Mouse (Mus musculus) lung, postnatal 36 days (tissue): ENCODE data around the gene Zfy2.

ENCODE experiments used
- DNase-seq: peaks from one replicate; pipeline ENCODE4 v3.0.0; 2022; ENCODE audit warnings: mixed read lengths

Gene Zfy2

DNA sequence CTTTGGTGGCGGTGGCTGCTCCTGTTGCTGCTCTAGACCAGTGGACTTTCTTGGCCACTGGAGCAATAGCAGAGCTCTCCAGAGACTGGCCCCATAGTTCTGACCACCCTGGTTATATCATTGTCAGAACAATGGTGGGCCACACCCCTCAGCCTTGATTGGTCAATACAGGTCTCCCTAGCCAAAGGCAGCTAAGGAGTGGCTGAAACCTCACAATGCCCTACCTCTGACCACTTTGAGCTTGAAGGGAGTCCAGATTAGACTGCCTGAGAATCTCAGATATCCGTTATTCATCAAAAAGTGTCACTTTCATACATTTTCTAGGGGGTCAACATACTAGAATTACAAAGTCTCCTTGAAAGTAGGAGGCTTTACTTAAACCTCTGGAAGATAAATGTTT is at the start of gene Zfy2:
Gene Zfy2 (minus strand): TSS at position 101 of the 400 bp plus-strand sequence.
- DNase-seq, result no peak
